11 mouse cellular contexts compared by ENCODE assay signal in genomic region chr19:5695849-5696462, GRCm38 (mm10). TPM values are rescaled to one million over a fixed set of nuclear protein-coding genes. Genes with fewer than 3 reads are reported as not detected.
DNase-seq lines count a peak whose midpoint lies in the region; ATAC-seq and TF ChIP-seq lines count a peak whose summit lies in the region.
"Had no signal": no experiment of that assay in that cellular context is flagged by ENCODE, and none has a peak within 500 bp of the region (broad histone marks: within the 10 kb centered on the region; RNA-seq: fewer than 3 reads in every experiment).

No protein-coding gene starts in this region.

- no peak for DNase-seq in heart, adult 9 months (ENCODE audit: low spot score in 2 of 2)
- DNase-seq in brain, embryonic 14.5 days (ENCODE audit: low read depth): peak; percentile 65
- DNase-seq in hindbrain, embryonic 10.5 days (ENCODE audit: low spot score): peak; percentile 65
- peak; percentile 32 for DNase-seq in midbrain, postnatal 0 days (ENCODE audit: low spot score)
- DNase-seq in urinary bladder, adult 2 months (ENCODE audit: low spot score): no peak
- no peak for DNase-seq in lung, postnatal 25 days (ENCODE audit: low spot score)
- DNase-seq: liver, embryonic 13.5 days; thymus, postnatal 14 days had no signal

- no peak for ATAC-seq in heart, embryonic 14.5 days (ENCODE audit: insufficient number of reproducible peaks, insufficient read depth, low FRiP score, low read depth)
- ATAC-seq in midbrain, postnatal 0 days (ENCODE audit: low FRiP score): no peak
- ATAC-seq in frontal cortex, adult (ENCODE audit: low TSS enrichment): no peak
- ATAC-seq: CD4-positive, CD25-positive, alpha-beta regulatory T cell, adult 4 months had no signal

- no peaks in the 10 kb centered on the region for H3K9me3 ChIP-seq in heart, embryonic 14.5 days (ENCODE audit: control insufficient read depth, low read length)
- no peaks in the 10 kb centered on the region for H3K9me3 ChIP-seq in hindbrain, embryonic 10.5 days
- H3K9me3 ChIP-seq in midbrain, postnatal 0 days (ENCODE audit: low read length): no peaks in the 10 kb centered on the region
- H3K9me3 ChIP-seq: liver, embryonic 13.5 days had no signal

- H3K4me3 ChIP-seq in heart, embryonic 14.5 days (ENCODE audit: control insufficient read depth in 1 of 2, insufficient read depth in 1 of 2, low read depth in 1 of 2, low read length in 2 of 2): 0 out of 4 replicates have a peak overlapping the region, but pooled peaks of 1 of the 2 experiments have one; percentile 7
- peak overlapping the region; percentile 48 for H3K4me3 ChIP-seq in hindbrain, embryonic 10.5 days
- H3K4me3 ChIP-seq in midbrain, postnatal 0 days (ENCODE audit: low read depth, low read length): peak overlapping the region; percentile 13
- H3K4me3 ChIP-seq: liver, embryonic 13.5 days had no signal

- H3K4me2 ChIP-seq in heart, embryonic 14.5 days (ENCODE audit: low read length): peak overlapping the region; percentile 36
- peak overlapping the region; percentile 33; the same call in 1 of the 2 replicates for H3K4me2 ChIP-seq in midbrain, postnatal 0 days (ENCODE audit: low read depth, low read length, poor library complexity, severe bottlenecking)
- H3K4me2 ChIP-seq: liver, embryonic 13.5 days had no signal

- 35% methylated on average over 41 of the region's 41 CpGs for WGBS in heart, embryonic 14.5 days
- WGBS in hindbrain, embryonic 10.5 days: 9% methylated on average over 41 of the region's 41 CpGs
- WGBS in midbrain, postnatal 0 days: 18% methylated on average over 41 of the region's 41 CpGs

- no peak overlapping the region for H3K27ac ChIP-seq in heart, embryonic 14.5 days (replicated peaks in 1 of 2; ENCODE audit: control insufficient read depth in 1 of 2, insufficient read depth in 1 of 2, low read depth in 2 of 2, low read length in 2 of 2)
- H3K27ac ChIP-seq in hindbrain, embryonic 10.5 days: 0 out of 2 replicates have a peak overlapping the region, but pooled peaks have one; percentile 12
- no peak overlapping the region for H3K27ac ChIP-seq in midbrain, postnatal 0 days (ENCODE audit: low read depth, low read length)
- H3K27ac ChIP-seq: liver, embryonic 13.5 days had no signal

- no peak for TF ChIP-seq POLR2A in brain, embryonic 14.5 days (IDR thresholded peaks at IDR 0.05; ENCODE audit: borderline replicate concordance, extremely low read depth, insufficient read depth, insufficient read length, poor library complexity, severe bottlenecking)

- H3K36me3 ChIP-seq in heart, embryonic 14.5 days (ENCODE audit: control insufficient read depth, insufficient read depth, low read length): peaks cover 92% of the 10 kb centered on the region
- peaks cover 100% of the 10 kb centered on the region for H3K36me3 ChIP-seq in hindbrain, embryonic 10.5 days
- H3K36me3 ChIP-seq in midbrain, postnatal 0 days (ENCODE audit: insufficient read depth, low read length): peaks cover 65% of the 10 kb centered on the region

- TF ChIP-seq CTCF in brain, embryonic 14.5 days (IDR thresholded peaks at IDR 0.05; ENCODE audit: borderline replicate concordance, extremely low read depth, insufficient read depth, insufficient read length): no peak
- TF ChIP-seq CTCF in midbrain, postnatal 0 days (IDR thresholded peaks at IDR 0.05): no peak

- H3K9ac ChIP-seq in heart, embryonic 14.5 days (ENCODE audit: low read length): no peak overlapping the region
- no peak overlapping the region for H3K9ac ChIP-seq in midbrain, postnatal 0 days (replicated peaks; ENCODE audit: low read length, poor library complexity, severe bottlenecking)
- H3K9ac ChIP-seq: liver, embryonic 13.5 days had no signal

- no peaks in the 10 kb centered on the region for H3K27me3 ChIP-seq in heart, embryonic 14.5 days (ENCODE audit: control insufficient read depth, insufficient read depth, low read length)
- H3K27me3 ChIP-seq in hindbrain, embryonic 10.5 days (ENCODE audit: insufficient read depth, poor library complexity, severe bottlenecking): peaks cover 19% of the 10 kb centered on the region
- no peaks in the 10 kb centered on the region for H3K27me3 ChIP-seq in midbrain, postnatal 0 days (ENCODE audit: insufficient read depth, low read length)
- H3K27me3 ChIP-seq: liver, embryonic 13.5 days had no signal

- peaks cover 5 to 33% of the 10 kb centered on the region in 2 experiments; a peak in 3 of 4 replicates for H3K4me1 ChIP-seq in heart, embryonic 14.5 days (ENCODE audit: control insufficient read depth in 2 of 2, insufficient read depth in 2 of 2, low read length in 2 of 2)
- peaks cover 46% of the 10 kb centered on the region for H3K4me1 ChIP-seq in hindbrain, embryonic 10.5 days (replicated peaks)
- H3K4me1 ChIP-seq in midbrain, postnatal 0 days (ENCODE audit: insufficient read depth, low read length): 0 out of 2 replicates have a peak, but pooled peaks cover under 1% of the 10 kb centered on the region

RNA-seq across cellular contexts. Expression of gene Pcnx3, which starts 7.2 kb away (rescaled TPM):
- polyA plus RNA-seq in heart, embryonic 14.5 days (2014; fragmentation: Nextera tagmentation; extraction: Ambion mirVana): 15.3 and 17.3 TPM in 2 replicates
- 95.9 and 120 TPM in 2 replicates for polyA plus RNA-seq in brain, embryonic 14.5 days (2012; rRNA removed)
- 27.3 and 30.8 TPM in 2 replicates for polyA plus RNA-seq in hindbrain, embryonic 10.5 days (2016; fragmentation: Nextera tagmentation; extraction: Ambion mirVana)
- 95.5 and 103 TPM in 2 replicates for total RNA-seq in midbrain, postnatal 0 days (2014; rRNA removed)
- polyA plus RNA-seq in midbrain, postnatal 0 days (2015; fragmentation: Nextera tagmentation; extraction: Ambion mirVana): 18.4 and 19.1 TPM in 2 replicates
- 40.5 and 53.5 TPM in 2 replicates for polyA plus RNA-seq in urinary bladder, adult 2 months (2012; rRNA removed)

RNA-seq across cellular contexts. Expression of gene Map3k11, which starts 7.4 kb away (rescaled TPM):
- polyA plus RNA-seq in heart, embryonic 14.5 days (2014; fragmentation: Nextera tagmentation; extraction: Ambion mirVana): 16.7 and 22.4 TPM in 2 replicates
- 21.6 and 22.9 TPM in 2 replicates for polyA plus RNA-seq in brain, embryonic 14.5 days (2012; rRNA removed)
- 34.1 and 35.1 TPM in 2 replicates for polyA plus RNA-seq in hindbrain, embryonic 10.5 days (2016; fragmentation: Nextera tagmentation; extraction: Ambion mirVana)
- total RNA-seq in midbrain, postnatal 0 days (2014; rRNA removed): 18.3 and 24.0 TPM in 2 replicates
- polyA plus RNA-seq in midbrain, postnatal 0 days (2015; fragmentation: Nextera tagmentation; extraction: Ambion mirVana): 9.6 and 10.6 TPM in 2 replicates
- 19.9 and 22.0 TPM in 2 replicates for polyA plus RNA-seq in urinary bladder, adult 2 months (2012; rRNA removed)

RNA-seq across cellular contexts. Expression of gene Kcnk7, which starts 8.2 kb away (rescaled TPM):
- 0.26 and 0.27 TPM in 2 replicates for polyA plus RNA-seq in heart, embryonic 14.5 days (2014; fragmentation: Nextera tagmentation; extraction: Ambion mirVana)
- polyA plus RNA-seq in brain, embryonic 14.5 days (2012; rRNA removed): 0.13 TPM in 1 of 2 replicates, not detected in the other
- 0.16 and 0.21 TPM in 2 replicates for polyA plus RNA-seq in hindbrain, embryonic 10.5 days (2016; fragmentation: Nextera tagmentation; extraction: Ambion mirVana)
- not detected in 2 replicates for total RNA-seq in midbrain, postnatal 0 days (2014; rRNA removed)
- 0.47 and 0.49 TPM in 2 replicates for polyA plus RNA-seq in midbrain, postnatal 0 days (2015; fragmentation: Nextera tagmentation; extraction: Ambion mirVana)
- polyA plus RNA-seq in urinary bladder, adult 2 months (2012; rRNA removed): 0.13 and 0.25 TPM in 2 replicates

RNA-seq across cellular contexts. Expression of gene Ehbp1l1, which starts 30.2 kb away (rescaled TPM):
- polyA plus RNA-seq in heart, embryonic 14.5 days (2014; fragmentation: Nextera tagmentation; extraction: Ambion mirVana): 66.5 and 67.1 TPM in 2 replicates
- polyA plus RNA-seq in brain, embryonic 14.5 days (2012; rRNA removed): 18.3 and 20.4 TPM in 2 replicates
- polyA plus RNA-seq in hindbrain, embryonic 10.5 days (2016; fragmentation: Nextera tagmentation; extraction: Ambion mirVana): 9.7 and 10.1 TPM in 2 replicates
- total RNA-seq in midbrain, postnatal 0 days (2014; rRNA removed): 25.6 and 26.3 TPM in 2 replicates
- 65.2 and 65.4 TPM in 2 replicates for polyA plus RNA-seq in midbrain, postnatal 0 days (2015; fragmentation: Nextera tagmentation; extraction: Ambion mirVana)
- polyA plus RNA-seq in urinary bladder, adult 2 months (2012; rRNA removed): 97.4 and 116 TPM in 2 replicates

RNA-seq across cellular contexts. Expression of gene Sipa1, which starts 32.4 kb away (rescaled TPM):
- 16.7 and 17.2 TPM in 2 replicates for polyA plus RNA-seq in heart, embryonic 14.5 days (2014; fragmentation: Nextera tagmentation; extraction: Ambion mirVana)
- polyA plus RNA-seq in brain, embryonic 14.5 days (2012; rRNA removed): 30.8 and 32.5 TPM in 2 replicates
- polyA plus RNA-seq in hindbrain, embryonic 10.5 days (2016; fragmentation: Nextera tagmentation; extraction: Ambion mirVana): 27.5 and 27.6 TPM in 2 replicates
- 26.1 and 36.0 TPM in 2 replicates for total RNA-seq in midbrain, postnatal 0 days (2014; rRNA removed)
- polyA plus RNA-seq in midbrain, postnatal 0 days (2015; fragmentation: Nextera tagmentation; extraction: Ambion mirVana): 18.1 and 19.9 TPM in 2 replicates
- 17.3 and 19.6 TPM in 2 replicates for polyA plus RNA-seq in urinary bladder, adult 2 months (2012; rRNA removed)

Comparison
In these comparisons a context has a peak if more than half of its experiments do, and no peak if none do; other contexts are left out.
1. DNase-seq: peak in brain, embryonic 14.5 days (single experiment), hindbrain, embryonic 10.5 days (single experiment) and midbrain, postnatal 0 days (single experiment); none in heart, adult 9 months (0 of 2), urinary bladder, adult 2 months (single experiment) and lung, postnatal 25 days (single experiment).